Mouse (Mus musculus) heart, postnatal 0 days (tissue): ENCODE measurements around the gene Fam185a.

Experiments
- CTCF ChIP-seq: IDR thresholded peaks from 2 replicates; pipeline ENCODE4 v1.5.1; 2016; ENCODE audit warnings: antibody characterized with exemption, control low read depth, low read depth
- EP300 ChIP-seq: IDR thresholded peaks from 2 replicates; pipeline ENCODE4 v1.6.1; 2016; ENCODE audit warnings: antibody characterized with exemption, low read depth

- no peak for TF ChIP-seq EP300
- no peak for TF ChIP-seq CTCF
These were observed 35.9 kb upstream of the Fam185a start for GRCm38 (mm10) chr5:21388855-21389254.
